Mouse (Mus musculus) heart, embryonic 16.5 days (tissue): ENCODE data around the gene Nme7. TPM values are rescaled to one million over a fixed set of nuclear protein-coding genes. Genes with fewer than 3 reads are reported as not detected.
A peak's percentile ranks its signal among the peaks of the same experiment; 100 is the strongest.

Source experiments
- ATAC-seq: fragments of 200-750 bp; cut with Nextera tagmentation; replicated peaks from 2 replicates; pipeline ENCODE4 v1.8.0; 2017; ENCODE audit warnings: moderate number of reproducible peaks; ENCODE audit not compliant: insufficient read depth, low FRiP score; ENCODE audit errors: extremely low read depth
- H3K27ac ChIP-seq: fragments of 300-500 bp; sonication (generic); 2 replicates; pipeline ENCODE4 v1.5.1; 2014; ENCODE audit warnings: mild to moderate bottlenecking, low read length, control low read depth, moderate library complexity
- H3K27me3 ChIP-seq: fragments of 300-500 bp; sonication (generic); 2 replicates; pipeline ENCODE4 v1.6.1; 2014; ENCODE audit warnings: low read length, mixed read lengths; ENCODE audit not compliant: control insufficient read depth, insufficient read depth
- H3K36me3 ChIP-seq: fragments of 300-500 bp; sonication (generic); 2 replicates; pipeline ENCODE4 v1.6.1; 2014; ENCODE audit not compliant: control insufficient read depth, insufficient read depth
- H3K4me1 ChIP-seq: fragments of 300-500 bp; sonication (generic); 2 replicates; pipeline ENCODE4 v1.6.1; 2014; ENCODE audit warnings: low read length, mixed read lengths; ENCODE audit not compliant: control insufficient read depth, insufficient read depth
- H3K4me2 ChIP-seq: fragments of 300-500 bp; sonication (generic); 2 replicates; pipeline ENCODE4 v1.6.1; 2014; ENCODE audit warnings: low read depth, mild to moderate bottlenecking, control low read depth, low read length
- H3K4me3 ChIP-seq: fragments of 300-500 bp; sonication (generic); 2 replicates; pipeline ENCODE4 v1.5.1; 2014; ENCODE audit warnings: mild to moderate bottlenecking, control low read depth, low read length
- H3K9ac ChIP-seq: fragments of 300-500 bp; sonication (generic); 2 replicates; pipeline ENCODE4 v1.6.1; 2014; ENCODE audit warnings: low read length, control low read depth
- H3K9me3 ChIP-seq: fragments of 300-500 bp; sonication (generic); replicated peaks from 2 replicates; pipeline ENCODE4 v1.6.1; 2016; ENCODE audit warnings: low read length; ENCODE audit not compliant: control insufficient read depth
- WGBS: fragments of 180-500 bp; shearing (Covaris S2); extraction: QIAGEN DNeasy Blood & Tissue Kit; methylation state at CpG from one replicate; pipeline ENCODE4 v1.1.7; 2014; 5-methylcytosine and 5-hydroxymethylcytosine counted together
- polyA plus RNA-seq: library from polyadenylated mRNA; unstranded; fragments of >200 nt; fragmentation: Nextera tagmentation; extraction: Ambion mirVana; gene quantifications from 2 replicates; pipeline ENCODE4 v1.2.1, GENCODE M21; 2015

Nme7 gene
- polyA plus RNA-seq, 1 experiment from 2014 or later, result 21.9 TPM

- no peak overlapping the region for H3K4me3 ChIP-seq
- no peak overlapping the region for H3K4me2 ChIP-seq
- no peak overlapping the region for H3K27ac ChIP-seq
- H3K36me3 ChIP-seq, result peaks cover 5% of the 10 kb centered on the region; the same call in 1 of the 2 replicates
- no peak for ATAC-seq
- WGBS, result 72% methylated on average over 5 of the region's 5 CpGs
- 0 out of 2 replicates have a peak, but pooled peaks cover 7% of the 10 kb centered on the region for H3K4me1 ChIP-seq
- no peak overlapping the region for H3K9ac ChIP-seq
- peaks cover 5% of the 10 kb centered on the region for H3K9me3 ChIP-seq
- H3K27me3 ChIP-seq, result no peaks in the 10 kb centered on the region
These were observed 102.6 kb downstream of the Nme7 start for GRCm38 (mm10) chr1:164406506-164406905.

GRCm38 (mm10) chr1:164408655-164409054 is 104.7 kb downstream of the Nme7 start:
- H3K27ac ChIP-seq, result no peak overlapping the region
- 0 out of 2 replicates have a peak, but pooled peaks cover 7% of the 10 kb centered on the region for H3K4me1 ChIP-seq
- no peak overlapping the region for H3K4me3 ChIP-seq
- H3K36me3 ChIP-seq, result no peaks in the 10 kb centered on the region
- 68% methylated on average over 2 of the region's 2 CpGs for WGBS
- no peak overlapping the region for H3K4me2 ChIP-seq
- ATAC-seq, result no peak
- H3K9me3 ChIP-seq, result no peaks in the 10 kb centered on the region
- no peak overlapping the region for H3K9ac ChIP-seq
- H3K27me3 ChIP-seq, result no peaks in the 10 kb centered on the region

GRCm38 (mm10) chr1:164411306-164411705 is 107.4 kb downstream of the Nme7 start:
- no peak overlapping the region for H3K27ac ChIP-seq
- no peaks in the 10 kb centered on the region for H3K9me3 ChIP-seq
- ATAC-seq, result no peak
- 89% methylated on average over 7 of the region's 7 CpGs for WGBS
- H3K27me3 ChIP-seq, result no peaks in the 10 kb centered on the region
- H3K36me3 ChIP-seq, result no peaks in the 10 kb centered on the region
- no peak overlapping the region for H3K4me3 ChIP-seq
- no peak overlapping the region for H3K9ac ChIP-seq
- H3K4me2 ChIP-seq, result no peak overlapping the region
- H3K4me1 ChIP-seq, result no peaks in the 10 kb centered on the region

- Histone ChIP-seq H3K9me3 (no peaks in the 10 kb centered on the region), H3K4me2 (no peak overlapping the region), H3K27me3 (no peaks in the 10 kb centered on the region), H3K4me1 (no peaks in the 10 kb centered on the region), H3K27ac (no peak overlapping the region), H3K4me3 (no peak overlapping the region), H3K9ac (no peak overlapping the region), H3K36me3 (no peaks in the 10 kb centered on the region)
- no peak for ATAC-seq
- 81% methylated on average over 9 of the region's 9 CpGs for WGBS
These were observed 109.0 kb downstream of the Nme7 start for GRCm38 (mm10) chr1:164412906-164413305.

- ATAC-seq, result 0 out of 2 replicates have a peak, but pooled peaks have one; percentile 49
- Histone ChIP-seq H3K27me3 (no peaks in the 10 kb centered on the region), H3K9ac (no peak overlapping the region), H3K9me3 (no peaks in the 10 kb centered on the region), H3K36me3 (no peaks in the 10 kb centered on the region), H3K4me2 (no peak overlapping the region), H3K27ac (no peak overlapping the region), H3K4me1 (no peaks in the 10 kb centered on the region), H3K4me3 (no peak overlapping the region)
- WGBS, result 76% methylated on average over 11 of the region's 11 CpGs
These were observed 109.7 kb downstream of the Nme7 start for GRCm38 (mm10) chr1:164413608-164414007.

- no peaks in the 10 kb centered on the region for H3K27me3 ChIP-seq
- no peaks in the 10 kb centered on the region for H3K36me3 ChIP-seq
- no peak overlapping the region for H3K4me3 ChIP-seq
- ATAC-seq, result no peak
- H3K4me1 ChIP-seq, result no peaks in the 10 kb centered on the region
- H3K27ac ChIP-seq, result no peak overlapping the region
- no peak overlapping the region for H3K4me2 ChIP-seq
- WGBS, result 73% methylated on average over 2 of the region's 2 CpGs
- no peak overlapping the region for H3K9ac ChIP-seq
- no peaks in the 10 kb centered on the region for H3K9me3 ChIP-seq
These were observed 111.4 kb downstream of the Nme7 start for GRCm38 (mm10) chr1:164415347-164415751.

GRCm38 (mm10) chr1:164416692-164417394 is 112.9 kb downstream of the Nme7 start:
- Histone ChIP-seq H3K9ac (no peak overlapping the region), H3K4me2 (no peak overlapping the region), H3K27ac (no peak overlapping the region), H3K4me3 (no peak overlapping the region), H3K4me1 (no peaks in the 10 kb centered on the region), H3K9me3 (no peaks in the 10 kb centered on the region), H3K36me3 (no peaks in the 10 kb centered on the region), H3K27me3 (no peaks in the 10 kb centered on the region)
- WGBS, result 65% methylated on average over 12 of the region's 12 CpGs
- ATAC-seq, result no peak

- 41% methylated on average over 3 of the region's 3 CpGs for WGBS
- H3K27me3 ChIP-seq, result no peaks in the 10 kb centered on the region
- H3K36me3 ChIP-seq, result no peaks in the 10 kb centered on the region
- no peaks in the 10 kb centered on the region for H3K4me1 ChIP-seq
- no peaks in the 10 kb centered on the region for H3K9me3 ChIP-seq
- H3K27ac ChIP-seq, result no peak overlapping the region; the same call in 1 of the 2 replicates
- H3K4me2 ChIP-seq, result peak overlapping the region; percentile 15; the same call in 1 of the 2 replicates
- no peak overlapping the region for H3K4me3 ChIP-seq
- no peak for ATAC-seq
- 0 out of 2 replicates have a peak overlapping the region, but pooled peaks have one; percentile 40 for H3K9ac ChIP-seq
These were observed 113.7 kb downstream of the Nme7 start for GRCm38 (mm10) chr1:164417604-164418003.

- Histone ChIP-seq H3K27ac (no peak overlapping the region), H3K4me1 (no peaks in the 10 kb centered on the region), H3K36me3 (no peaks in the 10 kb centered on the region), H3K27me3 (no peaks in the 10 kb centered on the region), H3K9ac (no peak overlapping the region), H3K9me3 (no peaks in the 10 kb centered on the region), H3K4me3 (no peak overlapping the region), H3K4me2 (no peak overlapping the region)
- no peak for ATAC-seq
- WGBS, result 85% methylated on average over 10 of the region's 10 CpGs
These were observed 114.4 kb downstream of the Nme7 start for GRCm38 (mm10) chr1:164418320-164418719.
